Mouse (Mus musculus) testis, adult 2 months (tissue): Measurements from ENCODE around the gene Bdp1.

Experiments
- CTCF ChIP-seq: fragments of 200-500 bp; IDR thresholded peaks from 2 replicates; pipeline ENCODE4 v1.5.1; 2012; ENCODE audit warnings: low read depth, mild to moderate bottlenecking, inconsistent platforms, low read length, moderate library complexity; ENCODE audit not compliant: control insufficient read depth, insufficient read depth, insufficient replicate concordance
- POLR2A ChIP-seq: fragments of 200-500 bp; IDR thresholded peaks from 2 replicates; pipeline ENCODE4 v1.6.1; 2012; ENCODE audit warnings: low read depth, mild to moderate bottlenecking, inconsistent platforms, low read length, moderate library complexity; ENCODE audit not compliant: control insufficient read depth

DNA sequence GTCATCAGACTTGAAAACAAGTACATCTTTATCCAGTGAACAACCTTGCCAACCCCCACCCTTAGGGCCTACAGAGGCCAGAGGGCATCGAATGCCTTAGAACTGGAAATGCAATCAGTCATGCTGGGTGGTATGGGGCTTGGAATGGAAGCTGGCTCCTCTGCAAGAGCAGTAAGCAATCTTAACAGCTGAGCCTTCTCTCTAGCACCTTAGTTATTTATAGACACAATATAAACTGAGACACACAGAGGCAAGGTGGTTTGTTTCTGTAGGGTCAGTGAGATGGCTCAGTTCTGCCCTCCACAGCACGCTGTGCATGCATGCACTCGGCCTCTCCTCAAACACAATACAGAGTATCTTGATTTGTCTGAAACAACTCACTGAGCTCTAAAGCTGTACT is 39.9 kb downstream of the Bdp1 start:
- TF ChIP-seq CTCF: no peak
- no peak for TF ChIP-seq POLR2A
